Mouse (Mus musculus) lung, adult 18-20 months (tissue): ENCODE results near the gene Hcfc1r1.
A peak's percentile ranks its signal among the peaks of the same experiment; 100 is the strongest.

Source experiments
- DNase-seq, 2 experiments: peaks; one replicate each; pipeline ENCODE4 v3.0.0; 2022; ENCODE audit warnings: mixed read lengths in 2 of 2

The Hcfc1r1 gene

GRCm38 (mm10) chr17:23675564-23676281, 2.3 kb downstream of the Hcfc1r1 start:
- DNase-seq: peak; percentile 68 to 69

DNA sequence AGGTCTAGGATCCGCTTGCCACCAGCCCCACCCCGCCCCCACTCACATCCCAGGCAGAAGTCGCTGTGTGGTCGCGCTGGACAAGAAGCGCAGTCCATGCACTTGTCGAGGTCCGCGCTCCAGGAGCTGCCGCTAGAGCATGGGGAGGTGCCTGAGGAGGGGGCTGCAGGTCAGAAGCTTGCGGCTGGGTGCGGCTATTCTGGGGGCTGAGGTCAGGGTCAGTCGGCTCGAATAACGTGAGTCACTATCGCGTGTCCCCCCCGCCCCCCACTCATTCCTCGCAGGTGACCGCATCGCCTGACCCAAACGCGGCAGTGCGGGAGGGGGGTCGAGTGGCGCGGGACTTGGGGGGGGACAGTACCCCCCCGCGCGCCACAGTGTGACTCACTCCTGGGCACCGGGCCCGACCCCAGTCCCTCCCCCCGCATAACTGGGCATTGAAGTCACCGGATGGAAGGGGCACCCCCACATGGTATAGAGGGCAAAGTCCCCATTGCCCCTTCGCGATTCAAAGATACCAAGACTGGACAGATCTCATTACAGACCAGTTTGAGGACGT, 3.2 kb downstream of the Hcfc1r1 start:
- DNase-seq: peak; percentile 64 to 66

- DNase-seq: peak; percentile 90 to 92
Observed at GRCm38 (mm10) chr17:23677236-23677679, 3.9 kb downstream of the Hcfc1r1 start, which contains the start of gene Tnfrsf12a. Tnfrsf12a (minus strand) TSS chr17:23677468.

DNA sequence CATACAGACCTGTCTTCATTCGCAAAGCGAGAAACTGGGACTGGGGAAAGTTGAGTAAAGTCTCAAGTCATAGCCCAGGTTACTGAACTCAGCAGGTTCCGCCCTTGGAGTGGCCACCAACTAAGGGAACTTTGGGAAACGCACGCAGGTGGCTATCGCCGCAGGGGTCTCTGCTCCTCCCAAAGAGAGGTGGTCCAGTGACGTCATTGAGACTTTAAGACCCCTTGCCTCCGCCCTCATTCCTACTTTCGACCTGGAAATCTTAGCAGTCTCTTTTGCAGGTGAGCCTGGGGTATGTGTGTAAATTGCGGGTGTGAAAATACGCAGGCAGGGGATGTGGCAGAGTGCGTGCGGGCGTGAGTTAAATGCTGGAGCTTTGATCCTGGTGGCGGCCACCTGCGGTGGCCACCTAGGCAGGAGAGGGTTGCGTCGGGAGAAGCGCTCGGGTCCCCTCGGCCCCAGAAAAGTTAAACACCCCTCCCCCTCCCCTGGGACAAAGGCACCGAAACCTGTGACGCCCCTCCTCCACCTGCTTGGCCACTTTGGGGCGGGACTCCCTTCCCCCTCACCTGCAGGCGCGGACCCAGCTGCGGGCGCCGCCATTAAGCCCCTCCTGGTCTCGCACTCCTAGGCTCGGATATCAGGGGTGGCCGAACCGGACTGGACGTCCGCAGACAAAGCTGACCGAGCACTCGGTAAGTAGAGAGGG, 5.9 kb downstream of the Hcfc1r1 start, which contains the start of gene Cldn6:
Gene Cldn6, plus strand, starts transcription at position 123 of the 709 bp plus-strand sequence.
- DNase-seq: no peak

DNA sequence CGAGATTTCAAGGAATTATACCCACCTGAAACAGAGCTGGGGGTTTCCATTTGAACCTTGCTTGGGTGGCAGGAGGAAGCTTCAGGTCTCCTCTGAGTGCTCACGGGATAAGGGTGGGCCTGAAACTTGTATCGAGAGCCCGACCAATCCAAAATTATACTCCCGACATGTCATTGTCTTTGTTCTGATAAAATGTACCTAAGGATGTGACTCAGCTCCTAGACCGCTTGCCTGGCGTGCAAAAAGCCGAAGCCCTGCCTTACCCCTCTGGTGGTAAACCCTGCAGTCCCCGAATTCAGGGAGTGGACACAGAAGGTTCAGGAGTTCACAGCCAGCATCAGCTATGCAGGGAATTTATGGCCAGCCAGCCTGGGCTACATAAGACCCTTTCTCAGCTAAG, 6.9 kb downstream of the Hcfc1r1 start:
- DNase-seq: no peak

GRCm38 (mm10) chr17:23681086-23681485, 7.7 kb downstream of the Hcfc1r1 start:
- DNase-seq: peak in 1 of 2 experiments; percentile 31

DNA sequence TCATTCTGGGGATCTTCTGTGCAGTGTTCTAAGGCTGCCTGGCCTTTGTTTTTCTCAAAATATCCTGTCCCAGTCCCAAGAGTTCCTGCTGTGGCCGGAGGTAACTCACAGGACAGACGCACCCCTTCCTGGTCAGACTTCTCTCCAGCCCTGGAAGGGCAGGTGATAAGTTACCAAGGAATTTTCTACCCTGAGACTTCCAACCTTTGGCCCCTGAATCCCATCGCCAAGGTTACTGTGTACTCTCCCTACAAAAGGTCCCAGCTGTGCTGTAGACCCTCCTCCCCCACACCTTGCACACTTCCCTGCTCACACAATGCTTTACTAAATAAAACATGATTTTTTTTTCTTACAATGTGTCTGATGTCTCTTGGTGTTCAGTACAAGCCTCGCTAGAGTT, 8.7 kb downstream of the Hcfc1r1 start:
- DNase-seq: no peak

DNA sequence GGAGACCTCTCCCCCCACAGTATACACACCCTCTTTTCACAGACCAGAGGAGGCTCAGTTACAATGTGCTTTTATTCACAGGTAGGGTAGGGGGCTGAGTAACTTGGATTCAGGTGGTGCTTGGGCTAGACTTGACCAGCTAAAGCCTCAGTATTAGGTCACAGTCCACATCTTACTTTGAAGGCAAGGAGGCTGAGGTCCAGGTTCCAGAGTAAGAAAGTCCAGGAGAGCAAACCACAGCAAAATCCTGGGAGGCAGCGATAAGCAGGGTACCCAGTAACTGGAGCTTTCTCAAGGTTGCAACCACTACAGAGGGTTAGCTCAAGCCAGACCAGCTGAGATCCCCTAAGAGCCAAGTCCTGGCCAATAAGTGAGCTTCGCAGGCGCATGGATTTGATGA, 9.1 kb downstream of the Hcfc1r1 start:
- no peak for DNase-seq

DNA sequence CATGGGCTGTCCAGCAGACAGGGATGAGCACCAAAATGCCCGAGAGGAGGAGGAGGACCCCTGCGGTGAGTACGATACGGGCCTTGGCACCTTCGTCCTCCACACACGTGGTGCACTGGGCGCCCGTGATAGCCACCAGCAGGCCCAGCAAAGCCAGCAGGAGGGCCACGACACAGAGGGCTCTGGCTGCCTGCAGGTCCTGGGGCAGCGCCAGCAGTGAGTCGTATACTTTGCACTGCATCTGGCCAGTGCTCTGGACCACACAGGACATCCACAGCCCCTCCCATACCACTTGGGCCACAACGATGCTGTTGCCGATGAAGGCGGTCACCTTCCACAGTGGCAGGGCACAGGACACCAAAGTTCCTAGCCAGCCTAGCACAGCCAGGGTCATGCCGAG, 9.8 kb downstream of the Hcfc1r1 start:
- DNase-seq: no peak

- no peak for DNase-seq
Observed at GRCm38 (mm10) chr17:23683856-23684672, 10.7 kb downstream of the Hcfc1r1 start, which contains the start of gene Cldn9. Cldn9 (minus strand) TSS chr17:23684026.

DNA sequence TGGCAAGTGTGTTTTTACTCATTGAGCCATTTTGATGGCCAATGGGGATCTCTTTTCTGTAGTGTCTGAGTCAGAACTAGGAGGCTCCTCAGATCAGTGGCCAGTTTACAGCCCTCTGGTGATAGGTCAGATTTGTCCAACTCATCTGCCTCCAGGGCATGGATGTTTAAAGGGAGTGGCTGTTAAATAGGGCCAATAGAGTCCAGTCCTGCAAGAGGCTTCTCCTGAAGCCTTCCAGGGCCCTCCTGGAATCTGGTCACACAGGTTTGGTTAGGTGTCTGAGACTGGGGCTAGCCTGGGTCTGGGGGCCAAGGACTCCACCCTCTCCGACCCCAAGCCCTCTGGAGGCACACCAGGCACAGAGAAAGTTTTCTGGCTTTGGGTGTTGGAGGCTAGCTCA, 21.1 kb downstream of the Hcfc1r1 start:
- DNase-seq: no peak

DNA sequence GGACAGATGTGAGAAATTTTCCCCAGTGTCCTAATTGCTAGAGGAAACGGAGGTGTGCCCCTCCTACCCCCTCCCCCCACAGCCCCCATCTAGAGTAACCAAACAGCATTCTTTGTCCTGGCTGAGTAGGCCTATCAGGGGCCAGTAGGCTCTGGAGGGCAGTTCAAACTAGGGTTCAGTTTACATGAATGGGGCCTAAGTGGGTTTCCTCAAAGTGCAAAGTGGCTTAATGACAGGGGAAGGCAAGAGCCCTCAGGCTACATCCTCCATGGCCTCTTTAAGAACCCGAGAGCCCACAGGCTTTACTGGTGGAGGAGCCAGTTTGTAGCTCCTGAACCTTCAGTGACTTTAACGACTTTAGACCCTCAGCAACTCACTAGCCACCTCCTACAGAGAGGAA, 22.4 kb downstream of the Hcfc1r1 start:
- DNase-seq: no peak

- peak; percentile 55 to 56 for DNase-seq
Observed at GRCm38 (mm10) chr17:23699131-23700077, 26.0 kb downstream of the Hcfc1r1 start.

DNA sequence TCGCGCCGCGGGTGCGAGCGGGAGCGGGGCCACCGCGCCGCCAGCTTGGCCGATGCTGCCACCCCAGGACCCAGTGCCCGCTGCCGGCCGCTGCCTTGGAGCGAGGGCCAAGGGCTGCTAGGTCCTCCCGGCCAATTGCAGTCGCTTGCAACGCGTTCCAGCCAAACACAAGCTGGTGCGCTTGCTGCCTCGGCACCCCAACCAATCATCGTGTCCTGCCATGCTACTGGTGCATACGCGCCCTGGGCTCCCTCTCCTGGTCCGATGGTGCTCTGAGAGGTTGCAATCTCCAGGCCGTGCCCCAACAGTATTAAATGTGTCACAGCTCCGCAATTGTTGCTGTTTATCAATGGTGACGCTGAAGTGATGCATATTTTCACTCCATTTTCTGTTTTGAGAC, 26.7 kb downstream of the Hcfc1r1 start:
- peak; percentile 93 to 95 for DNase-seq

DNA sequence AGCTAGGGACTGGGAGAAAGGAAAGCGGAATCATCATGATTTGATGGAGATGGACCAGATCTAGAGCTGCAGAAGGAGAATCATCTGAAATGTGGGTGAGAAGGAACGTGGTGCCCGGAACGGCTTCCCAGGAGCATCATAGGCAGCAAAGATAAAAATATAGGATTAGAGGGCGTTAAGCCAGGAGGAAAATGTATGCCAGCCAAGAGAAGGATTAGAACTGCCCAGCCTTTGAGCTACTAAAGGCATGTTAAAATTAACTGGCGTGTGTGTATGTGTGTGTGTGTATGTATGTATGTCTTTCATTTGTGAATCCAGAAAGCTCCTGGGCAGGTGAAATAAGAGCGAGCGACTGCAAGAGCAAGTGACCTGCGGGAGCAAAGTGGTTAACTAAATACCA, 29.9 kb downstream of the Hcfc1r1 start:
- no peak for DNase-seq

DNA sequence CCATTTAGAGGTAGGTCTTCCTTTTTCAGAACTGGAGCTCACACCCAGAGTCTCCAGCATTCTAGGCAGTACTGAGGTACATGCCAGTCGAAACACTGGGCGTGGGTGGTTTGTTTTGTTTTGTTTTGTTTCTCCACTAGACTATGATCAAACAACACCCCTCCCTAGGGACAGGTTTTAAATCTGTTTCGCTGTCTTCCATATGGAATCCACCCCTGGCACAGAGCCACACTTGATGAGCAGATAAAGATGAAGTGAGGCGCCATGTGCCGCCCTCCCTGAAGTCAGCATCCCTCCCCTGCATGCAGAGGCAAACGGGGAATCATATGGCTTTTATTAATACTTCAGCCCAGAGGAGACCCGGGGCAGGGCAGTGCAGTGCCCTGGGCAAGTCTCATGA, 31.3 kb downstream of the Hcfc1r1 start:
- DNase-seq: no peak

DNA sequence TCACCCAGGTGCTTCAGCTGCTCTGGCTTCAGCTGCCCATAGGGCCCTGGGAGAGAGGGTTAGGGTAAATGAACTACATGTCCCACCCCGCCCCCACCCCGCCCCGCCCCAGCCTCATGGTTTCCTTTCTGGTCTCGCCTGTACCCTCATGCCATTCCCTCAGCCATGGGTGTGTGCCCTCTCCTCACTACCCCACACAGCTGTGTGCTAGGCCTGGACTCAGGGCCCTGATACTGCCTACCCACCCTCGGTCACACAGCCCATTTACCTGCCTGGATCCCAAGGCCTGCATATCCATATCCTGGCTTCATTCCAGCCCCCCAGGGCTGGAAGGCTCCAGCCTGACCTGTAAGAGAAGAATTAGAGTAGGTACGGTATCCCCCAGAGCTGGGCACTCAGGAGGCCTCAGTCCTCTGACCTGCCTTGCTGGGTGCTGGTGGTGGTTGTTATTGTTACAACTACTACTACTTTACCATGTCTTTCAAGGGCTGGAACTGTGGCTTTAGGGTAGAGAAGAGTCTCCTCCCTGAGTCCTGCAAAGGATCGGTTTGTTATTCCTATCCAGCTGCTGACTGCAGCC, 32.2 kb downstream of the Hcfc1r1 start:
- DNase-seq: no peak

- DNase-seq: peak; percentile 67 to 70
Observed at GRCm38 (mm10) chr17:23706212-23706611, 32.8 kb downstream of the Hcfc1r1 start.

DNA sequence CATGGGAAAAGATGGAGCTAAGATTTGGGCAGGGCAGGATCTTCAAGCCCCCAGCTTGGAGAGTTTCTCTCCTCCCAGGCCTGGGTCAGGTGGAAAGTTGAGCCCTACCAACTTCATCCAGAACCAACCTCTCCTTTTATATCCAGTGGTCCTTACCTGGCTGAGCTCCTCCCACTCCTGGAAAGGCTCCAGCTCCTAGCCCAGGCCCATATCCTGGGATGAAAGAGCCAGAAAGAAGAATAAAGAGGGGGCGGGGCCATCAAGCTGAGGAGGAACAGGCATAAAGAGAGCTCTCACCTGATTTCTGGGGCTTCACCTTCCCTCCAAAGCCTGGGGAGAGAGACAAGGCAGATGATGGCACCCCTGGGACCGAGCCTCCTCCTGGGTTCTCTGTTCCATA, 43.6 kb downstream of the Hcfc1r1 start:
- no peak for DNase-seq

DNA sequence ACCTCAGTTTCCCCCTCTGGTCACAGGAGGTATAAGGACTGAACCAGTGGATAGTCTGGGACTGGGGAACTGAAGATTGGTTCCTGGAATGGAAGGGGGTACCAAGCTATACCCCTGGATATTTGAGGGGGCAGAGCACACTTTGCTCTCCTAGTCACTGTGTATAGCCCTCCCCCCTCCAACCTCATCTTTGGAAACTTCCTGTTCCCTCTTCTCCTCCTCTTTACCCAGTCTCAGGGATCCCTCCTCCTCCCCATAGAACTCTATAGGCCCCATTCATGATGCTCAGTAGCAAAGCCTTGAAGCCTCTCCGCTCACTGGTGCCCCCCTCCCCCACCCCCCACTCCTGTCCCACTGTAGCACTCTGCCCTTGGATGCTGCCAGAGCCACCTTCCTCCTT, 46.1 kb downstream of the Hcfc1r1 start:
- DNase-seq: no peak

DNA sequence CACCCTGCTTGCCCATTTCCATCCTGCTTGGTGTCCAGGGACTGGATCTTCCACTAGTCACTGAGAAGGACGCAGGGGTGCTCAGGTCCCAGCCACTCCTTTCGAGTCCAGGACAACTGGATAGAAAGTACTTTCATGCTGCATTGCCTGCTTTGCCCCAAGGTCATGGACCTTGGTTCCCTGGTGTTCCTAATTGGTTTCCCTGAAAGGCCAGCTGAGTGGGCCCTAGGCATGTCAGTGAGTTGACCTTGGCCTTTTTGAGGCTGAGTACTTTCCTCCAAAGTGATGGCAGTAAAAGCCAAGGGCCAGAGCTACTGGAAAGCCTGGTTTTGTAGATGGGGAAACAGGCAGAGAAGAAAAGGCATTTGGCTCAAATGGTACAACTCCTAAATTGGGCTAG, 48.5 kb downstream of the Hcfc1r1 start:
- DNase-seq: no peak
